Mouse (Mus musculus): ENCODE data around the gene Cstf1. TPM values are rescaled to one million over a fixed set of nuclear protein-coding genes. Genes with fewer than 3 reads are reported as not detected.

The Cstf1 gene
- total RNA-seq, 2 experiments from 2014 or later: 16.4 to 19.3 TPM

DNA sequence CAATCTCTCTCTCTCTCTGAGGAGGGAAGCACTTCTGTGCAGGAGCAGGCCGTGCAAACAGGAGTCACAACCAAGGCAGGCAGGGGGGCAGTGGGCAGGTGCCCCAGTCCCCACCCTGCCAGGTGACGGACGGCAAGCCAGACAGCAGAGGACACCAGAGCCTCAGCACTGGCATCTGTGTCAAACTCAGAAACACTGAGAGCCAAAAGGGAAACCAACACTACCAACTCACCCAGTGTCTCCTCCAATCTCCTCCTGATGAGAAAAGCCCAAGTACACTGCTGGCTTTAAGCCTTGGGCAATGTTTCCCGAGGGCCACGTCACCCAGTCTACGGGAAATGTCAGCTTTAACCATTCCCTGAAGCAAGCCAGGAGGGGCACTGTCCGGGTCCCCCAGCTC, 7.3 kb upstream of the Cstf1 start:
- intact Hi-C loops (cut with DNase I; ENCODE audit: low total_unique reads): no loop called here
- DNase-seq: no peak

GRCm38 (mm10) chr2:172371258-172371657, 777 bp downstream of the Cstf1 start:
- DNase-seq: no peak
- intact Hi-C loops (cut with DNase I; ENCODE audit: low total_unique reads): no loop called here

- intact Hi-C loops (cut with DNase I; ENCODE audit: low total_unique reads): no loop called here
- no peak for DNase-seq
These were observed 6.1 kb downstream of the Cstf1 start for GRCm38 (mm10) chr2:172376551-172376950.

GRCm38 (mm10) chr2:172376999-172377515, 6.6 kb downstream of the Cstf1 start:
- intact Hi-C loops (cut with DNase I; ENCODE audit: low total_unique reads): no loop called here
- DNase-seq: no peak

DNA sequence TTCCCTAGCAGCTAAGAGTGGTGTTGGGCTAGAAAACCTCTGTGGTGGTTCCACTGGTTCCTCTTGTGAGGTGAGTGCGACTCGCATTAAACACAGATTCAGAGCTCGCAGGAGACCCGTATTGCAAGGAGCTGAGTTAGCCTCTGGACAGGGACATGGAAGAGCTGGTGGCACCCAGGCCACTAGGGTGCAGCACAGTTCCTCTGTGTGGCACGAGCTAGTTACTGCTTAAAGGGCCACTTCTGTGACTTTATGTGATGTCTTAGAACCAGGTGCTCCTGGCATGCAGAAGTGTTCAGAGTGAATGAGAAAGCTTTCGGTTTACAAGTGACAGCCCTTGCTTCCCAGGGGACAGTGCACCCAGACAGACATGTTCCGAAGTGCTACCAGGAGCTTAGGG, 7.9 kb downstream of the Cstf1 start:
- no peak for DNase-seq
- intact Hi-C loops (cut with DNase I; ENCODE audit: low total_unique reads): no loop called here

DNA sequence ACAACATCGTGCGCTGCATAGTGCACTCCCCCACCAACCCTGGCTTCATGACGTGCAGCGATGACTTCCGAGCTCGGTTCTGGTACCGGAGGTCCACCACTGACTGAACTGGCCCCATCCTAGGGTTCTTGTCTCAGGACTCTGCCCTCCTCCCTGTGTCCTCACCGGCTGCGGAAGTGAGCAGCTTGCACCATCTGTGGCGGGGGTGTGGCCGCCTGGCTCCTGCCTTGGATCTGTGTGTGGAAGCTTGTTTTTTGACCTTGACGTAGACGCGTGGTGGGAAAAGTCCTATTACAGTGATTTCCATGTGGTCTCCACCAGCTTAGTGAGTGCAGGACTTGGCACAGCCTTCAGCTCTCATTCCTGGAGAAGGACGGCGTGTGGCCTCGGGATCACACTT, 10.0 kb downstream of the Cstf1 start:
- intact Hi-C loops (cut with DNase I; ENCODE audit: low total_unique reads): no loop called here

GRCm38 (mm10) chr2:172381341-172381740, 10.9 kb downstream of the Cstf1 start:
- no peak for DNase-seq
- intact Hi-C loops (cut with DNase I; ENCODE audit: low total_unique reads): no loop called here

More for the DNA sequence above, 10.0 kb downstream of the Cstf1 start:
- no peak for DNase-seq

- no peak for DNase-seq
- intact Hi-C loops (cut with DNase I; ENCODE audit: low total_unique reads): no loop called here
These were observed 11.4 kb downstream of the Cstf1 start for GRCm38 (mm10) chr2:172381898-172382297.

GRCm38 (mm10) chr2:172384715-172385114, 14.2 kb downstream of the Cstf1 start:
- intact Hi-C loops (cut with DNase I; ENCODE audit: low total_unique reads): no loop called here
- DNase-seq: no peak

DNA sequence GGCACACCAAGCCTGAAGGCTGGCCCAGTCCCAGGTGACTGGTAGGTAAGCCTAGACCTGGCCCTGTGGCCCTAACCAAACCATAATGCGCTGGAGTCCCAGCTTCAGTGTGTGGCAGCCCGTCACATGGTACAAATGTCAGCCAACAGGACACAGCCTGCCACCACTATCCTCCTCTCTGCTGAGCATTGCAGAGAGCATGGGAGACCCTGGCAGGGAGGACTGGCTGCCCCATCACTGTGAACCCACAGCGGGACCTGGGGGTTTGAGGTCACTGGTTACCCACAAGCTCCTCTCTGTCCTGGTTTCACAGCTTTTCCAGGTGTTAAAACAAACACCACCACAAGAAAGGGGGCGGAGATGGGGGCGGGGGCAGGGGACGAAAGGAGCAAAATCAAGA, 19.9 kb downstream of the Cstf1 start:
- intact Hi-C loops (cut with DNase I; ENCODE audit: low total_unique reads): no loop called here
- DNase-seq: no peak

DNA sequence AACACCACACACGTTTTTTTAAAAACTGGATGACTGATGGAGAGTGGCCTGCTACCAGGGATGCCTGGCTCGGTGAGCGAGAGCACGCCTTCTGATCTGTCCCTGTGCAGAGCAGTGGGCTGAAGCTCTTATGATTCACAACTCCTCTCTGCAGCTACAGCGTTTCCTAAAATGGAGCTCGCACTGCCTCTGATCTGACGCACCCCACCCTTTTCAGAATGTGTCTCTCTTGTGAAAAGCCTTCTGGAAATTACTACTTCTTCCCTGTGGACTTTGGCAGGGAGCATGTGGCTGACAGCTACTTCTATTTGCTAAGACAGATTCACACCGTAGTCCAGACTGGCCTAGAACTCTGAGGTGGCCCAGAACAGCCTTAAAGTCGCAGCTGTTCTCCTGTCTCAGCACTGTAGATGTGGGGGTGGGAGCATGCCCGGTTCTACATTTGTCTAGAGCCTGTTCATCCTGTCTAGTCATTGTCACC, 21.6 kb downstream of the Cstf1 start:
- DNase-seq: no peak
- intact Hi-C loops (cut with DNase I; ENCODE audit: low total_unique reads): no loop called here

GRCm38 (mm10) chr2:172393391-172394051, 23.0 kb downstream of the Cstf1 start, which contains the start of gene Cass4:
TSS of gene Cass4 (plus strand) at chr2:172393794.
- intact Hi-C loops (cut with DNase I; ENCODE audit: low total_unique reads): no loop called here
- no peak for DNase-seq

DNA sequence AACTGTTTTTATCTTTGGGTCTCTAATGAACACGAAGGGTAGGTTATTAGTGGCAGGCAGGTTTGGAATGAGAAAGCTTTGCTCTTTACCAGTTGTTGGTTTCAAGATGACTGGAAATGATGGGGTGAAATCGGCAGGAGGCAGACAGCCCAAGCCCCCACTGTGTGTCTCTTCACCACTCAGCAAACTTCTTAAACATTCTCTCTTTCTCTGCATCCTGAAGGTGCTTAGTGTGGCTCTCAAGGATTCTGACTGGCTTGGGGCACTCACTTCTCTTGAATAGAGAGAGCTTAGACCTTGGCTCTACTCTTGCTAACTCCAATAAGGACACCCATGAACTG, 23.5 kb downstream of the Cstf1 start:
- intact Hi-C loops (cut with DNase I; ENCODE audit: low total_unique reads): no loop called here
- no peak for DNase-seq

DNA sequence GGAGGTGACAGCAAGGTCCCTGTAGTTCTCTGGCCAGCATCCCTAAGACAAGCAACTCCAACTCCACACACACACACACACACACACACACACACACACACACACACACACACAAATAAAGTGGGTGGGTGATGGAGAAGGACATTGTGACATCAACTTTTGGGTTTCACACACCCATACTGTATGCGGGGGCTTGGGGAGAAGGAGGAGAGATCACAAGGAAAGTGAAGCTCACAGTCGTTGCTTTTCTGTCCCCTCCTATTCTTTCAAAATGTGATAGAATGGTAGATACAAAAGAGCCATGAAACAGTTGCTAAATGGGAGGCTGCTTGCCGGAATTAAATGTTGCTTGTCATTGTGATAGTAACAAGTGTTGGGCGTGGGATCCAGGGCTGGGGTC, 24.2 kb downstream of the Cstf1 start:
- DNase-seq: no peak
- intact Hi-C loops (cut with DNase I; ENCODE audit: low total_unique reads): no loop called here

DNA sequence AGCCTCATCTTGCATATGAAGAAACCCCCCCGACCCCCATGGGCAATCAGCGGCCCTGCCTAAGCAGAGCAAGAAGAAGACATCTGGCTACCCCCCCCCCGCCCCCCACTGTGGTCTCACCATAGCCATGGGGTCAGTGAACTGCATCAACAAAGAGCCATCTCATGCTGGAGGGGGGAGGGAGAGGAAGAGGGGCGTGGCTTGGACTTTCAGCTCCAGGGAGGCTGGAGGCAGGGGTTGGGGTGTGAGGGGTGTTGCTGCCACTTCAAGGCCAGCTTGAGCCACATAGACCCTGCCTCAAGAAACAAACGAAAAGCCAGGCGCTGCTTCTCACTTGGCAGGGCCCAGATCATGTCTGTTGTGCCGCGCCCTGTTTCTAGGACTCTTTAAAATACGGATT, 25.5 kb downstream of the Cstf1 start:
- intact Hi-C loops (cut with DNase I; ENCODE audit: low total_unique reads): no loop called here
- no peak for DNase-seq

- intact Hi-C loops (cut with DNase I; ENCODE audit: low total_unique reads): no loop called here
- DNase-seq: no peak
These were observed 29.4 kb downstream of the Cstf1 start for GRCm38 (mm10) chr2:172399901-172400300.

GRCm38 (mm10) chr2:172401116-172401825, 30.8 kb downstream of the Cstf1 start:
- intact Hi-C loops (cut with DNase I; ENCODE audit: low total_unique reads): no loop called here
- no peak for DNase-seq

- no peak for DNase-seq
- intact Hi-C loops (cut with DNase I; ENCODE audit: low total_unique reads): no loop called here
These were observed 33.8 kb downstream of the Cstf1 start for GRCm38 (mm10) chr2:172404239-172404638.

- DNase-seq: no peak
- intact Hi-C loops (cut with DNase I; ENCODE audit: low total_unique reads): no loop called here
These were observed 34.5 kb downstream of the Cstf1 start for GRCm38 (mm10) chr2:172405011-172405410.

GRCm38 (mm10) chr2:172406173-172406572, 35.7 kb downstream of the Cstf1 start:
- DNase-seq: no peak
- intact Hi-C loops (cut with DNase I; ENCODE audit: low total_unique reads): no loop called here

DNA sequence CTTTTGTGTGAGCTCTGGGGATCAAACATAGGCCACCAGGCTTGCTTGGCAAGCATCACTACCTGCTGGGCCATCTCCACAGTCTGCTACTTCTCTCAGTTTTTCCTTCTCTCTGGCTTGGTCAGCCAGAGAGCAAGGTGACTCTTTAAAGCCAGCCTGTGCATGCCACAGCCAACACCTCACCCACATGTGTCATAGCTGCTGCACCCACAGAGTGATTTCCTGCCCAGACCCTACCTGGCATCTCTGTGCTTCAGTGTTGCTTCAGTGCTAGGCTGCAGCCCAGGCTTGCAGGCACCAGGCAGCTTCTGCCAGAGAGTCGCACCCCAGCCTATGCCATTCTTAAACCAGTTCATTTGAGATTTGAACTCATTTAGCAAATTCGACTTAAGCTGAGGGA, 37.0 kb downstream of the Cstf1 start:
- DNase-seq: no peak
- intact Hi-C loops (cut with DNase I; ENCODE audit: low total_unique reads): no loop called here
